Comparison of ENCODE assay signal across 28 mouse cellular contexts in genomic region chr11:92451372-92451771, GRCm38 (mm10).
"Had no signal": no experiment of that assay in that cellular context is flagged by ENCODE, and none has a peak within 500 bp of the region (broad histone marks: within the 10 kb centered on the region; RNA-seq: fewer than 3 reads in every experiment).

No protein-coding gene starts in this region.

- H3K4me2 ChIP-seq: heart, embryonic 11.5 days; heart, embryonic 13.5 days; heart, embryonic 15.5 days; hindbrain, embryonic 13.5 days; intestine, embryonic 15.5 days; kidney, embryonic 15.5 days; limb, embryonic 12.5 days; liver, embryonic 11.5 days; liver, embryonic 13.5 days; liver, embryonic 15.5 days had no signal

- H3K9me3 ChIP-seq: heart, embryonic 13.5 days; heart, embryonic 15.5 days; hindbrain, embryonic 13.5 days; intestine, embryonic 15.5 days; kidney, embryonic 15.5 days; limb, embryonic 10.5 days; limb, embryonic 12.5 days; liver, embryonic 15.5 days had no signal

- DNase-seq: gastrocnemius, postnatal 14 days; gastrocnemius, postnatal 36 days; heart, adult 11 months; heart, adult 2 months; heart, postnatal 14 days; heart, postnatal 36 days; kidney, adult 2 months; kidney, adult 9 months; kidney, postnatal 14 days; kidney, postnatal 36 days; liver; liver, embryonic 13.5 days; liver, postnatal 0 days had no signal

- ATAC-seq: hindbrain, embryonic 16.5 days; inflammation-experienced regulatory T-cells, adult 6 months; intestine, embryonic 15.5 days; intestine, postnatal 0 days; liver, postnatal 0 days had no signal

- H3K36me3 ChIP-seq: heart, embryonic 13.5 days; heart, embryonic 15.5 days; hindbrain, embryonic 13.5 days; intestine, embryonic 15.5 days; kidney, embryonic 15.5 days; limb, embryonic 10.5 days; limb, embryonic 12.5 days; liver, embryonic 13.5 days; liver, embryonic 15.5 days had no signal

- H3K9ac ChIP-seq: heart, embryonic 13.5 days; heart, embryonic 15.5 days; hindbrain, embryonic 13.5 days; intestine, embryonic 15.5 days; kidney, embryonic 15.5 days; limb, embryonic 12.5 days; liver, embryonic 13.5 days; liver, embryonic 15.5 days; liver, postnatal 0 days had no signal

- H3K4me1 ChIP-seq: heart, embryonic 13.5 days; heart, embryonic 15.5 days; hindbrain, embryonic 13.5 days; intestine, embryonic 15.5 days; kidney, embryonic 15.5 days; limb, embryonic 10.5 days; limb, embryonic 12.5 days; liver, embryonic 13.5 days; liver, embryonic 15.5 days had no signal

- H3K27ac ChIP-seq: heart, adult 2 months; heart, embryonic 13.5 days; heart, embryonic 15.5 days; hindbrain, embryonic 13.5 days; intestine, embryonic 15.5 days; kidney, embryonic 15.5 days; kidney, postnatal 0 days; left cerebral cortex, adult 2 months; limb, embryonic 10.5 days; limb, embryonic 12.5 days; liver, embryonic 13.5 days; liver, embryonic 15.5 days had no signal

- H3K4me3 ChIP-seq: heart, adult 2 months; heart, embryonic 13.5 days; heart, embryonic 15.5 days; hindbrain, embryonic 13.5 days; intestine, embryonic 15.5 days; kidney, embryonic 15.5 days; left cerebral cortex, adult 2 months; limb, embryonic 10.5 days; limb, embryonic 12.5 days; liver, embryonic 13.5 days; liver, embryonic 15.5 days had no signal

- H3K27me3 ChIP-seq: heart, embryonic 13.5 days; heart, embryonic 15.5 days; hindbrain, embryonic 13.5 days; intestine, embryonic 15.5 days; kidney, embryonic 15.5 days; limb, embryonic 12.5 days; liver, embryonic 13.5 days; liver, embryonic 15.5 days had no signal
